In the genomic region with DNA sequence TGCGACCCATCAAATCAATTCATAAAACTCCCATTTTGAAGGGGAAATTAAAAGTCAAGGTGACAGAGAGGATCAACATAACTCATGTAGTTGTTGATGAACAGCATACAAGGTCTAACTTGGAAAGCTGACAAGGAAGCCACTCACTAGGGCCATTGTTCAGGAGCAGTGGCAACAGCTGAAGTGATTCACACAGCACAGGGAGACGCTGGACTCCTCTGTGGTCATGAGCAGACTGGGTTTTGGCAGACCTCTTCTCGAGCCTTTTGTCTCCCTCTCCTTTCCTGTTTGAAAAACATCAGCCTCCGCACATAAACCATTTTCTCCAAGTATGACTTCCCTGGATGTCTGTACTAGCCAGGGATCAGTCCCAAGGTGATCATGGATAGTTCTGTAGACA, we compare ENCODE assay signal across 17 mouse cellular contexts.
DNase-seq lines count a peak whose midpoint lies in the region; ATAC-seq and TF ChIP-seq lines count a peak whose summit lies in the region.
"Had no signal": no experiment of that assay in that cellular context is flagged by ENCODE, and none has a peak within 500 bp of the region (broad histone marks: within the 10 kb centered on the region; RNA-seq: fewer than 3 reads in every experiment).

No protein-coding gene starts in this region.

- intact Hi-C loops in gastrocnemius, postnatal 14 days (cut with DNase I; ENCODE audit: low total_unique reads), result loop anchor here (10.0 kb wide), 2 partner anchors 200 to 310 kb away; no protein-coding TSS in a partner anchor

- WGBS in midbrain, postnatal 0 days, result 77% methylated on average over 4 of the region's 4 CpGs
- WGBS in midbrain, embryonic 11.5 days, result 85% methylated on average over 4 of the region's 4 CpGs

- TF ChIP-seq CTCF in midbrain, postnatal 0 days (IDR thresholded peaks at IDR 0.05), result no peak

- H3K4me1 ChIP-seq in midbrain, postnatal 0 days (ENCODE audit: insufficient read depth, low read length), result no peaks in the 10 kb centered on the region
- no peaks in the 10 kb centered on the region for H3K4me1 ChIP-seq in midbrain, embryonic 11.5 days (ENCODE audit: control insufficient read depth, insufficient read depth, low read length)
- H3K4me1 ChIP-seq: embryonic facial prominence, embryonic 15.5 days; heart, embryonic 15.5 days had no signal

- no peak for ATAC-seq in midbrain, postnatal 0 days (ENCODE audit: low FRiP score)
- ATAC-seq in midbrain, embryonic 11.5 days (ENCODE audit: low FRiP score), result no peak
- ATAC-seq: forebrain, embryonic 15.5 days; intestine, postnatal 0 days; midbrain, embryonic 15.5 days had no signal

- H3K4me3 ChIP-seq in midbrain, postnatal 0 days (ENCODE audit: low read depth, low read length), result no peak overlapping the region
- no peak overlapping the region for H3K4me3 ChIP-seq in midbrain, embryonic 11.5 days (ENCODE audit: low read depth, low read length)
- H3K4me3 ChIP-seq: embryonic facial prominence, embryonic 15.5 days; forebrain, embryonic 15.5 days; heart, embryonic 15.5 days; midbrain, embryonic 15.5 days had no signal

- no peaks in the 10 kb centered on the region for H3K36me3 ChIP-seq in midbrain, postnatal 0 days (ENCODE audit: insufficient read depth, low read length)
- no peaks in the 10 kb centered on the region for H3K36me3 ChIP-seq in midbrain, embryonic 11.5 days (ENCODE audit: control insufficient read depth, insufficient read depth, low read length)
- H3K36me3 ChIP-seq: embryonic facial prominence, embryonic 15.5 days; forebrain, embryonic 15.5 days; heart, embryonic 15.5 days; midbrain, embryonic 15.5 days had no signal

- H3K9ac ChIP-seq in midbrain, postnatal 0 days (replicated peaks; ENCODE audit: low read length, poor library complexity, severe bottlenecking), result no peak overlapping the region
- H3K9ac ChIP-seq in midbrain, embryonic 11.5 days (ENCODE audit: low read length), result no peak overlapping the region
- H3K9ac ChIP-seq: embryonic facial prominence, embryonic 15.5 days; forebrain, embryonic 15.5 days; heart, embryonic 15.5 days; midbrain, embryonic 15.5 days had no signal

- no peaks in the 10 kb centered on the region for H3K27me3 ChIP-seq in midbrain, postnatal 0 days (ENCODE audit: insufficient read depth, low read length)
- no peaks in the 10 kb centered on the region for H3K27me3 ChIP-seq in midbrain, embryonic 11.5 days (ENCODE audit: control insufficient read depth, insufficient read depth, low read length)
- H3K27me3 ChIP-seq: embryonic facial prominence, embryonic 15.5 days; forebrain, embryonic 15.5 days; heart, embryonic 15.5 days; midbrain, embryonic 15.5 days had no signal

- H3K27ac ChIP-seq in midbrain, postnatal 0 days (ENCODE audit: low read depth, low read length), result no peak overlapping the region
- H3K27ac ChIP-seq in midbrain, embryonic 11.5 days (ENCODE audit: low read depth, low read length), result no peak overlapping the region
- H3K27ac ChIP-seq: embryonic facial prominence, embryonic 15.5 days; forebrain, embryonic 15.5 days; heart, embryonic 15.5 days; midbrain, embryonic 15.5 days had no signal

- no peaks in the 10 kb centered on the region for H3K9me3 ChIP-seq in midbrain, postnatal 0 days (ENCODE audit: low read length)
- no peaks in the 10 kb centered on the region for H3K9me3 ChIP-seq in midbrain, embryonic 11.5 days (ENCODE audit: control insufficient read depth, low read length)
- H3K9me3 ChIP-seq: embryonic facial prominence, embryonic 15.5 days; forebrain, embryonic 15.5 days; heart, embryonic 15.5 days; midbrain, embryonic 15.5 days had no signal

- DNase-seq in gastrocnemius, postnatal 14 days, result peak; percentile 8
- DNase-seq in gastrocnemius, adult 8-10 months (ENCODE audit: low spot score in 2 of 2), result no peak
- peak; percentile 48 for DNase-seq in midbrain, postnatal 0 days (ENCODE audit: low spot score)
- DNase-seq in midbrain, embryonic 11.5 days (ENCODE audit: low spot score, missing footprints), result no peak
- DNase-seq in Muller cell, postnatal 12 days (ENCODE audit: inconsistent ontology term), result peak; percentile 89
- DNase-seq in right cerebral cortex, postnatal 14 days, result no peak
- no peak for DNase-seq in adrenal gland, postnatal 36 days
- DNase-seq: heart, postnatal 36 days; kidney, postnatal 36 days; lung, postnatal 4 days; right cerebral cortex, postnatal 25 days; spleen, adult 18-20 months had no signal

- no peak overlapping the region for H3K4me2 ChIP-seq in midbrain, postnatal 0 days (ENCODE audit: low read depth, low read length, poor library complexity, severe bottlenecking)
- H3K4me2 ChIP-seq in midbrain, embryonic 11.5 days, result no peak overlapping the region
- H3K4me2 ChIP-seq: embryonic facial prominence, embryonic 15.5 days; forebrain, embryonic 15.5 days; heart, embryonic 15.5 days; midbrain, embryonic 15.5 days had no signal

Comparison
In these comparisons a context has a peak if more than half of its experiments do, and no peak if none do; other contexts are left out.
1. DNase-seq: peak in gastrocnemius, postnatal 14 days (single experiment), midbrain, postnatal 0 days (single experiment) and Muller cell, postnatal 12 days (single experiment); none in gastrocnemius, adult 8-10 months (0 of 2), midbrain, embryonic 11.5 days (single experiment), right cerebral cortex, postnatal 14 days (single experiment) and adrenal gland, postnatal 36 days (0 of 2).